Mouse (Mus musculus) bone marrow, adult 2 months (tissue): ENCODE data around the gene Nosip. TPM values are rescaled to one million over a fixed set of nuclear protein-coding genes. Genes with fewer than 3 reads are reported as not detected.

Experiments
- H3K27ac ChIP-seq: fragments of 200-500 bp; 2 replicates; pipeline ENCODE4 v1.5.1; 2012; ENCODE audit warnings: low read depth, mild to moderate bottlenecking, control low read depth, inconsistent platforms, low read length; ENCODE audit not compliant: control insufficient read depth, poor library complexity, insufficient read depth
- H3K4me1 ChIP-seq: fragments of 200-500 bp; 2 replicates; pipeline ENCODE4 v1.6.1; 2011; ENCODE audit warnings: low read length; ENCODE audit not compliant: control insufficient read depth, insufficient read depth
- H3K4me3 ChIP-seq: fragments of 200-500 bp; replicated peaks from 2 replicates; pipeline ENCODE3; 2011; ENCODE audit warnings: mild to moderate bottlenecking, low read depth, low read length, control low read depth; ENCODE audit not compliant: control insufficient read depth
- CTCF ChIP-seq: fragments of 200-500 bp; IDR thresholded peaks from 2 replicates; pipeline ENCODE4 v1.5.1; 2011; ENCODE audit warnings: low read length, control low read depth; ENCODE audit not compliant: control insufficient read depth, insufficient read depth
- POLR2A ChIP-seq: fragments of 200-500 bp; IDR thresholded peaks from 2 replicates; pipeline ENCODE4 v1.6.1; 2011; ENCODE audit warnings: low read depth, mild to moderate bottlenecking, control low read depth, low read length, borderline replicate concordance; ENCODE audit not compliant: control insufficient read depth
- WGBS: fragments of 180-500 bp; shearing (Covaris S2); methylation state at CpG from one replicate; pipeline ENCODE4 v1.1.7; 2018; 5-methylcytosine and 5-hydroxymethylcytosine counted together
- polyA plus RNA-seq: library from polyadenylated mRNA; stranded (reverse); fragments of >200 nt; gene quantifications from 2 replicates; pipeline ENCODE4 v1.2.4, GENCODE M21; 2011; ENCODE audit warnings: low replicate concordance; ENCODE audit not compliant: missing spikeins, insufficient read depth, insufficient read length

Nosip gene
- polyA plus RNA-seq, 1 experiment, result 44.8 TPM

DNA sequence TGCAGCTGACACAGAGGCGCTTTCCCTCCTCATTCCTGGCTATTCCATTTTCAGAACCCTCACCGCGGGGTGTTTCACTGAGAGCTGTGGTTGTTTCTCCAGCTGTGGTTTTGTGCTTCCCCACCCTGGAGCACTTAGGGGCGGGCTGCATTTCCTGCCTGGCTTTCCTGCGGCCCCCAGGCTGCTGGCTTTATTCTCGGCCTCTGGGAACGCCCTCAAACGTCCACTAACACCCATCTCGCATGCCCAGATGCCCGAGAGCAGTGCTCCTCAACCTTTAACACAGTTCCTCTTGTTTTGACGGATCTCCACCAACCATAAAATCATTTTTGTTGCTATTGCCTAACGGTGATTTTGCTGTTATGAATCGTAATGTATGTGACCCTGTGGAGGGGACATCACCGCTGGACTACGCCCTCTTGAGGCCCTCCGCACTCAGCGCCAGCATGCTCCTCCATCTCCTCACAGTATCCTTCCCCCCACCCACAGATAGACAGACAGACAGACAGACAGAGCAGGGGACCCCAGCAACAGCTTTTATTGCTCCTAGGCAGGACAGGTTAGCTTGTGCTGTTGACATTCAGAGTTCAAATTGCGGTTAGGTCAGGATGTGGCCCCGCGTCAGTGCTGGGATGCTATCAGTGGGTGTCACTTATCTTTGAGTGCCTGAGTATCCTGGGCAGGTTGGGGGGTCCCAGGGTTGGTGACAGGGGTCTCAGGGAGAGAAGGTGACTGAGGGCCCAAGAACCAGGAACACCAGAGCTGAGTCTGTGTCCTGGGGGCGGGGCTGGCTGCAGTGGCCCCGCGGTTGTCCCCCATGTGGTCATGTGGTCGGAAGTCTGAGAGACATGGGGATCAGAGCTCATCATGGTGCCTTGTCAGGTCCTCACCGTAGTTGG is 20.4 kb downstream of the Nosip start:
- H3K4me1 ChIP-seq, result peaks cover 3% of the 10 kb centered on the region; the same call in 1 of the 2 replicates
- TF ChIP-seq POLR2A, result peak; percentile 66; the same call in 1 of the 2 replicates
- peak; percentile 36; the same call in 1 of the 2 replicates for TF ChIP-seq CTCF
- H3K27ac ChIP-seq, result peak overlapping the region; percentile 53
- H3K4me3 ChIP-seq, result peak overlapping the region; percentile 50
- under 1% methylated on average over 25 of the region's 25 CpGs for WGBS

DNA sequence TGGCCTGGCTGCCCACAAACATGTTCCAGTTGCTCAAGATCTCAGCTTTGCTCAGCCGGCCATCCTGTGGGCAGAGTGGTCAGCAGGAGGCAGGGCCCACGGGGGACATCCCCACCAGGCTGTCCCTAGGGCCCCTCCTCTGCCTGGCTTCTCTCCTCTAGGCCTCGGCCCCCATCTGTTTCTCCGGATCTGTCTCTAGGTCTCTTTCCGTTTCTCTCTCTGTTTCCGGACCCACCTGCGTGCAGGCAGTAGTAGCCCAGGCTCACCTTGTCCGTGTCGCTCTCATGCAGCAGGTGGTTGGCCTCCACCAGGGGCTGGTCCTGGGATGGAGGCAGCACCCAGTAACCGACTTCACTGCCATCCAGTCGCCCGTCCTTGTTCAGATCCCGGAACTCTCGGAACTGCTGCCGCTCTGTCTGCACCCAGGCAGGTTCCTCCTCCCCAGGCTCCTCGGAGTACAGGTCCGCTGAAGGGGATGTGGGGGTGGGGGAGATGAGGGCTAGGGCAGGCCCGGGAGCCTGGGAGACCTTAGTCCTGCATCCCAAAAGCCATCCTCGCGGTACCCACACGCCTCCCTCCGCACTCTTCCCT is 21.2 kb downstream of the Nosip start:
- TF ChIP-seq POLR2A, result 0 out of 2 replicates have a peak, but pooled peaks have one; percentile 37
- no peak for TF ChIP-seq CTCF
- Histone ChIP-seq H3K27ac (peak overlapping the region; percentile 53), H3K4me3 (peak overlapping the region; percentile 50), H3K4me1 (peaks cover 3% of the 10 kb centered on the region; the same call in 1 of the 2 replicates)
- 35% methylated on average over 22 of the region's 22 CpGs for WGBS

DNA sequence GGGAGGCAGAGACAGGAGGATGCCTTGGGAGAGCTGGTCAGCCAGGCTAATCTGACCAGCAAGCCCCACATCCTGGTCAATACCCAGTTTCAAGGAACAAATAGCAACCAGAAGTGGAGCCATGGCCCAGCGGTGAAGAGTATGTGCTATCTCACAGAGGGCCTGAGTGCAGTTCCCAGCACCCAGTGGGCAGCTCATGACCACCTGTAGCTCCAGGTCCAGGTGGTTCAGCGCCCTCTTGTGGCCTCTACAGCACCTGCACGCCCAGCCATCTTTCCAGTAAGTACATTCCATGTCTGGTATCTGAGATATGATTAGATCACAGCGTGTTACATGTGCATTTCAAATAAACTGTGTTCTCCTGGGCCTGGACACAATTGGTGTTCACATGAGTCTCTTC is 23.9 kb downstream of the Nosip start:
- no peak for TF ChIP-seq POLR2A
- TF ChIP-seq CTCF, result peak; percentile 54; the same call in 1 of the 2 replicates
- 75% methylated on average over 4 of the region's 4 CpGs for WGBS
- Histone ChIP-seq H3K4me1 (peaks cover 3% of the 10 kb centered on the region; the same call in 1 of the 2 replicates), H3K27ac (no peak overlapping the region), H3K4me3 (no peak overlapping the region)

DNA sequence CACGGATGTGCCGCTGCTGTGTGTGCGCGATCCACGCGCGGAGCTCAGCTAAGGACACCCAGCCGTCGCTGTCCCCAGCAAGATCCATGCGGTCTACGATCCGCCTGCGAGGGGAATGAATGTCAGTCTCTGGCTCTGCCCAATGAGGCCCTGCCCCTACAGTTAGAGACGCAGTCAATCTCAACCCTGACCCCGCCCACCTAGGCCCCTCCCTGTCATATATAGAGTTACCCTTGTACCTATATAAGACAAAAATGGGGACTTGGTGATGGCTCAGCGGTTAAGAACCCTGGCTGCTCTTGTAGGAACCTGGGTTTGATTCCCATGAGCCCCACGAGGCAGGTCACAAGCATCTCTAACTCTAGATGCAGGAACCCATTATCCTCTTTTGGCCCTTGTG is 26.4 kb downstream of the Nosip start:
- Histone ChIP-seq H3K4me3 (no peak overlapping the region), H3K27ac (no peak overlapping the region), H3K4me1 (no peaks in the 10 kb centered on the region)
- WGBS, result 93% methylated on average over 17 of the region's 17 CpGs
- TF ChIP-seq CTCF, result no peak
- no peak for TF ChIP-seq POLR2A

DNA sequence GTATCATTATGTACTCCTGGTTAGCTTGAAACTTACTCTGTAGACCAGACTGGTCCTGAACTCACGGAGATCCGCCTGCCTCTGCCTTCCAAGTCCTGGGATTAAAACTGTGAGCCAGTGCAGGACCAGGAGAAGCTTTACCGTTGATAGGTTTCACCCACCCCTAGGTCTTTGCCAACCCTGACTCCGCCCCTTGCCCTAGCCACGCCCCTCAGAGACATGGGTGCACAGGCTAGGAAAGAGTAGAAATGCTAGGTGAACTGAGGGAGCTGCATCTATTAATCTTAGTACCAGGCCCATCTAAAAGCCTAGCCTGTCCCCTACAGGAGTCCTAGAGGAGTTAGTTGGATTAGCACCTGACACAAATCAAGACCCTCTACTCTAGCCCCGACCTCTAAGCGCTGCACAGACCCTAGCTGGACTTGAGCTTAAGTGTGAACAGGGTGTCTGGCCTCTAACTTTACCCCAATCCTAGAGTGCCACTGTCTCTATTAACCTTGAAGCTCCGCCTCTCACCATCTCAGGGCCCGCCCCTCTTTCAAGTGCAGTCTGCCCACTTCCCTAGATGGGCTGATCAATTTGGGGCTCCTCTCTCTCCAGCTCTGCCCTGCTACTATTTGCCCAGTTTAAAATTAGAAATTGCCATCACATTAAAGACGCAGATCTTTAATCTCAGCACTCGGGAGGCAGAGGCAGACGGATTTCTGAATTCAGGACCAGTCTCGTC is 28.2 kb downstream of the Nosip start:
- Histone ChIP-seq H3K4me1 (no peaks in the 10 kb centered on the region), H3K4me3 (no peak overlapping the region), H3K27ac (no peak overlapping the region)
- WGBS, result 51% methylated on average over 13 of the region's 13 CpGs
- TF ChIP-seq CTCF (no peak), POLR2A (no peak)

DNA sequence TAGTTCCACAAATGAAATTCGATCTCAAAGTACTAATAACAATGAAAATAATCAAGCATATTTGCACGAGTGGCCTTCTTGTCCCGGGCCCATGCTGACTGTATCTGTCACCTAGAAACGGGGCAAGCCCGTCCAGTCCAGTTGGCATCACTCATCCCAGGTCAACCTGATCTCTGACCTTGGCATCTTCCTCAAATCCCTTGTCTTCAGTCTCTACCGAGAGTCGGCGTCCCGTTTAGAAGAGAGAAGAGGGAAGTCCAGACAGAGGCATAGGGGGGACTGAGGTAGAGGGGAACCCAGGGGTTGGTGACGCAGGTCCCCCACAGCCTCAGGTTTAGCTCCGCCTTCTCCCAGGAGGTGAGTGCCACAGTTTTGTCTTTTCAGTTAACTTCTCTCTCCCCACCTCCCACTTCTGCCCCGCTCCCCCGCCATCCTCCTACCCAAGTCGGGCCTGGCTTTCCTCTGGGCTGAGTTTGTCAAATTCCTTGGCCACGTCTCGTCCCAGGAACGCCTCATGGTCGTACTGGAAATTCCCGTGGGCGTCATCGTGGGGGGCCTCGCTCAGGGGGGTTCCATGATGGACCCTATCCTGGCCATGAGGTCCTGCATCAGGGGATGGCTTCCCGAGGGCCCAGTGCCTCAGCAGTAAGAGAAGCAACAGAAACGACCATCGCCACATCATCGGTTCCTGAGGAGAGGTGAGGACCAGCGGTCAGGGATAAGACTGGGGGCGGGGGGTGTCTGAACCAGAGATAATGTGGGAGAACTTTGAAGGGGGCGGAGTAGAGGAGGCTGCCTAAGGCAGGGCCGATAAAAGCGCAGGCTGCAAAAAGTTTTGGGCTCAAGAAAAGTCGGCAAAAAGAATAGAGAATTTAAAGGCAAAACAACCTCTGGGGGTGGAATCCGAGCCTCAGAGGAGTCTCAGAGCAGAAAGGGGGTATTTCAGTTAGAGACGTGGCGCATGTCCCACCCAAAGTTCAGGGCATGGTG is 29.1 kb downstream of the Nosip start:
- WGBS, result 7% methylated on average over 35 of the region's 35 CpGs
- Histone ChIP-seq H3K4me1 (no peaks in the 10 kb centered on the region), H3K27ac (no peak overlapping the region), H3K4me3 (peak overlapping the region; percentile 12)
- TF ChIP-seq CTCF, result no peak
- no peak for TF ChIP-seq POLR2A

DNA sequence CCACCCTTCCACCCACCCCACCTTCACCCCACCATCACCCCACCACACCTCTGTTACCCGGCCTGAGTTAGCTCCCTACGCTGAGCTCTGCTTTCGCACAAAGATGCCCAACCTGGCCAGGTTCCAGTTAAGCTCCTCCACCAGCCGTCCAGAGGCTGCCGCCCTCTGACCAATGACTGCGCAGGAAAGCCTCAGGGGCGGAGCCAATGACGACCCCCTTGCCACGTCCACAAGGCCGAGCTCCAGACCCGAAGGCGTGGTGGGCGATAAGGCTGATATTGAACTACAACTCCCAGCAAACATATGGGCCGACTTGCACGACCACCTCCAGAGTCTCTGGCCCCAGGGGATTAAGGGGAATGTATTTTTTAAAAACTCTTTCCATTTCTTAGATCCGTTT is 29.8 kb downstream of the Nosip start, which contains the start of gene Rcn3:
Rcn3 (minus strand) TSS at position 174 of the 400 bp plus-strand sequence.
- under 1% methylated on average over 16 of the region's 16 CpGs for WGBS
- no peak for TF ChIP-seq CTCF
- TF ChIP-seq POLR2A, result peak; percentile 27; the same call in 1 of the 2 replicates
- H3K4me1 ChIP-seq, result no peaks in the 10 kb centered on the region
- no peak within 1 kb of the TSS for H3K27ac ChIP-seq
- peak within 1 kb of the TSS; percentile 31 for H3K4me3 ChIP-seq
